Mouse (Mus musculus) neural tube, embryonic 11.5 days (tissue): ENCODE data around the gene Gm4767. TPM values are rescaled to one million over a fixed set of nuclear protein-coding genes. Genes with fewer than 3 reads are reported as not detected.
"Not testable (repeated sequence)": the region's sequence is repeated elsewhere in the genome, so short reads cannot be mapped to it uniquely, and the experiment has no call there.

Experiments
- ATAC-seq: fragments of 200-750 bp; cut with Nextera tagmentation; 2 replicates; pipeline ENCODE4 v1.8.0; 2017; ENCODE audit warnings: moderate number of reproducible peaks, mild to moderate bottlenecking, moderate TSS enrichment, moderate library complexity; ENCODE audit not compliant: insufficient read depth, low FRiP score, low TSS enrichment
- DNase-seq: peaks from one replicate; pipeline ENCODE4 v3.0.0-alpha.2; 2015; ENCODE audit warnings: low spot score
- H3K27ac ChIP-seq: fragments of 300-500 bp; sonication (generic); 2 replicates; pipeline ENCODE4 v1.5.1; 2014; ENCODE audit warnings: low read depth, mild to moderate bottlenecking, low read length
- H3K27me3 ChIP-seq: fragments of 300-500 bp; sonication (generic); 2 replicates; pipeline ENCODE4 v1.6.1; 2014; ENCODE audit warnings: mild to moderate bottlenecking, low read length, mixed read lengths; ENCODE audit not compliant: control insufficient read depth, insufficient read depth
- H3K36me3 ChIP-seq: fragments of 300-500 bp; sonication (generic); 2 replicates; pipeline ENCODE4 v1.6.1; 2014; ENCODE audit warnings: mild to moderate bottlenecking, low read length, moderate library complexity, mixed read lengths; ENCODE audit not compliant: control insufficient read depth, insufficient read depth
- H3K4me1 ChIP-seq: fragments of 300-500 bp; sonication (generic); 2 replicates; pipeline ENCODE4 v1.6.1; 2014; ENCODE audit warnings: low read length, mixed read lengths; ENCODE audit not compliant: control insufficient read depth, insufficient read depth
- H3K4me2 ChIP-seq: fragments of 300-500 bp; sonication (generic); 2 replicates; pipeline ENCODE4 v1.6.1; 2014; ENCODE audit warnings: low read depth, mild to moderate bottlenecking, moderate library complexity
- H3K4me3 ChIP-seq: fragments of 300-500 bp; sonication (generic); 2 replicates; pipeline ENCODE4 v1.5.1; 2014; ENCODE audit warnings: low read depth, low read length
- H3K9ac ChIP-seq: fragments of 300-500 bp; sonication (generic); 2 replicates; pipeline ENCODE4 v1.6.1; 2014; ENCODE audit warnings: mild to moderate bottlenecking, low read length
- H3K9me3 ChIP-seq: fragments of 300-500 bp; sonication (generic); 2 replicates; pipeline ENCODE4 v1.6.1; 2016; ENCODE audit warnings: low read length; ENCODE audit not compliant: control insufficient read depth
- WGBS: fragments of 180-500 bp; shearing (Covaris S2); extraction: QIAGEN DNeasy Blood & Tissue Kit; methylation state at CpG from one replicate; pipeline ENCODE4 v1.1.7; 2014; 5-methylcytosine and 5-hydroxymethylcytosine counted together
- polyA plus RNA-seq: library from polyadenylated mRNA; unstranded; fragments of >200 nt; fragmentation: Nextera tagmentation; extraction: Ambion mirVana; gene quantifications from 2 replicates; pipeline ENCODE4 v1.2.1, GENCODE M21; 2014

The Gm4767 gene
- 4.2 and 4.5 TPM in 2 replicates for polyA plus RNA-seq

- H3K4me2 ChIP-seq, result not testable (repeated sequence)
Measured at GRCm38 (mm10) chr10:81811899-81812298, at the start of gene Gm4767. Gene Gm4767, plus strand, starts transcription at chr10:81812186.

GRCm38 (mm10) chr10:81770506-81771403 is 41.2 kb upstream of the Gm4767 start, which contains the start of gene Gm3055:
Gene Gm3055, minus strand, starts transcription at chr10:81771161.
- H3K4me1 ChIP-seq, H3K4me3 ChIP-seq, H3K27me3 ChIP-seq, H3K27ac ChIP-seq, H3K9ac ChIP-seq, H3K36me3 ChIP-seq, DNase-seq, H3K4me2 ChIP-seq, H3K9me3 ChIP-seq: not testable (repeated sequence)
- peak; percentile 97 for ATAC-seq
- WGBS, result no CpG with 5 or more reads among the region's 43 CpGs

More at GRCm38 (mm10) chr10:81811899-81812298, at the start of gene Gm4767:
- ATAC-seq, H3K9me3 ChIP-seq, H3K27ac ChIP-seq, H3K4me1 ChIP-seq, H3K4me3 ChIP-seq, H3K27me3 ChIP-seq, H3K36me3 ChIP-seq, H3K9ac ChIP-seq: not testable (repeated sequence)
- 25% methylated on average over 10 of the region's 20 CpGs for WGBS
- peak; percentile 8 for DNase-seq

GRCm38 (mm10) chr10:81771404-81771777 is 40.6 kb upstream of the Gm4767 start:
- 0 out of 2 replicates have a peak, but pooled peaks have one; percentile 2 for ATAC-seq
- not testable (repeated sequence) for DNase-seq, H3K36me3 ChIP-seq, H3K9ac ChIP-seq, H3K27me3 ChIP-seq, H3K9me3 ChIP-seq, H3K27ac ChIP-seq, H3K4me3 ChIP-seq, H3K4me2 ChIP-seq, H3K4me1 ChIP-seq
- no CpG with 5 or more reads among the region's 3 CpGs for WGBS

- DNase-seq, result not testable (repeated sequence)
Measured at GRCm38 (mm10) chr10:81846219-81846618, 34.2 kb downstream of the Gm4767 start.

GRCm38 (mm10) chr10:81863409-81864407 is 51.7 kb downstream of the Gm4767 start, which contains the start of gene Gm32687:
Gene Gm32687, plus strand, starts transcription at chr10:81863934.
- not testable (repeated sequence) for H3K27ac ChIP-seq, H3K9me3 ChIP-seq, H3K4me1 ChIP-seq, DNase-seq, H3K36me3 ChIP-seq, H3K9ac ChIP-seq, H3K27me3 ChIP-seq, H3K4me3 ChIP-seq, H3K4me2 ChIP-seq
- ATAC-seq, result peak; percentile 100
- WGBS, result 41% methylated on average over 3 of the region's 49 CpGs

More at GRCm38 (mm10) chr10:81846219-81846618, 34.2 kb downstream of the Gm4767 start:
- H3K36me3 ChIP-seq, H3K4me2 ChIP-seq, H3K4me3 ChIP-seq, H3K9me3 ChIP-seq, H3K4me1 ChIP-seq, ATAC-seq, H3K9ac ChIP-seq, H3K27ac ChIP-seq, H3K27me3 ChIP-seq: not testable (repeated sequence)
- no CpG with 5 or more reads among the region's 18 CpGs for WGBS

Other genes with a start within 250 kb of the Gm4767 start
- gene Tle2, start 237.6 kb upstream of the Gm4767 start, polyA plus RNA-seq, result 7.0 and 7.3 TPM in 2 replicates
- gene Tle6, start 211.1 kb upstream of the Gm4767 start, polyA plus RNA-seq, result 6.4 and 7.0 TPM in 2 replicates
- 0.43 and 0.80 TPM in 2 replicates for gene BC025920, start 205.9 kb upstream of the Gm4767 start, polyA plus RNA-seq
- 45.7 and 46.6 TPM in 2 replicates for gene Sirt6, start 184.4 kb upstream of the Gm4767 start, polyA plus RNA-seq
- gene Ankrd24, start 183.6 kb upstream of the Gm4767 start, polyA plus RNA-seq, result 4.0 and 4.6 TPM in 2 replicates
- 6.5 and 6.7 TPM in 2 replicates for gene Gm10778, start 163.1 kb upstream of the Gm4767 start, polyA plus RNA-seq
- 17.9 and 18.3 TPM in 2 replicates for gene Zfp433, start 107.4 kb upstream of the Gm4767 start, polyA plus RNA-seq
- 16.3 and 18.0 TPM in 2 replicates for gene Gm3055, start 41.0 kb upstream of the Gm4767 start, polyA plus RNA-seq
- gene Gm32687, start 51.7 kb downstream of the Gm4767 start, polyA plus RNA-seq, result 12.7 and 16.4 TPM in 2 replicates
- gene Zfp781, start 118.3 kb downstream of the Gm4767 start, polyA plus RNA-seq, result 4.1 and 4.7 TPM in 2 replicates
- gene Zfp873, start 235.9 kb downstream of the Gm4767 start, polyA plus RNA-seq, result 9.8 and 15.0 TPM in 2 replicates